ENCODE assay signal across 15 mouse cellular contexts in the genomic region with DNA sequence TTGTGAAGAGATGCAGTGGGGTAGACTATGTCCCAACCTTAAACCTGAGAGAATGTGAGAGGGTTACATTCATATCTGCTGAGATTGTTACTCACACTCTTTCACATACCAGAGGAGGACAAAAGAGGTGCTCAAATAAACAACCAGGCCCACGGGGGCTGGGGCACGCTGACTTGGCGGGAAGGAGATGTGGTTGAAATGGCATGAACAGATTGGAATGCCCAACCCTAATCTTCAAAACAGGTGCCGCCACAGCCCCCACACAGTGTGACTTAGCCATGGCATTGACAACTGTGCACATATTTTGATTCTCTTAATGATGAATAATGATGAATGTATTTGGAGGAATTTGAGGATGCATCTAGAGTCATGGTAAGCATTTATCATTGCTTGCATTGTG.
"Had no signal": no experiment of that assay in that cellular context is flagged by ENCODE, and none has a peak within 500 bp of the region (broad histone marks: within the 10 kb centered on the region; RNA-seq: fewer than 3 reads in every experiment).

No protein-coding gene starts in this region.

- H3K4me2 ChIP-seq: lung, embryonic 15.5 days; midbrain, embryonic 12.5 days; neural tube, embryonic 12.5 days; stomach, embryonic 15.5 days had no signal

- ATAC-seq: midbrain, embryonic 16.5 days had no signal

- DNase-seq: lung, adult 18-20 months; lung, postnatal 10 days; lung, postnatal 4 days; midbrain, embryonic 14.5 days; right cerebral cortex, postnatal 14 days; thymus, adult 2 months; thymus, postnatal 25 days; thymus, postnatal 4 days had no signal

- H3K4me3 ChIP-seq: lung, embryonic 15.5 days; midbrain, embryonic 10.5 days; midbrain, embryonic 12.5 days; neural tube, embryonic 12.5 days; stomach, embryonic 15.5 days had no signal

- H3K9ac ChIP-seq: lung, embryonic 15.5 days; midbrain, embryonic 12.5 days; neural tube, embryonic 12.5 days; stomach, embryonic 15.5 days had no signal

- H3K9me3 ChIP-seq: lung, embryonic 15.5 days; midbrain, embryonic 10.5 days; midbrain, embryonic 12.5 days; neural tube, embryonic 12.5 days; stomach, embryonic 15.5 days had no signal

- H3K4me1 ChIP-seq: lung, embryonic 15.5 days; neural tube, embryonic 12.5 days; stomach, embryonic 15.5 days had no signal

- H3K27ac ChIP-seq: lung, embryonic 15.5 days; midbrain, embryonic 10.5 days; midbrain, embryonic 12.5 days; neural tube, embryonic 12.5 days; stomach, embryonic 15.5 days; stomach, postnatal 0 days had no signal

- H3K36me3 ChIP-seq: lung, embryonic 15.5 days; midbrain, embryonic 10.5 days; midbrain, embryonic 12.5 days; neural tube, embryonic 12.5 days; stomach, embryonic 15.5 days had no signal

- H3K27me3 ChIP-seq: lung, embryonic 15.5 days; midbrain, embryonic 12.5 days; neural tube, embryonic 12.5 days; stomach, embryonic 15.5 days had no signal
